Mouse (Mus musculus): ENCODE results near the gene Prr15l. TPM values are rescaled to one million over a fixed set of nuclear protein-coding genes. Genes with fewer than 3 reads are reported as not detected.

Gene Prr15l
- not detected in 2 replicates for polyA plus RNA-seq (2021; fragmentation: Nextera tagmentation)
- long read RNA-seq, experiment 1 = 0 reads
- long read RNA-seq, experiment 2, partial matches to known transcripts = 0 of 1 reads
- long read RNA-seq, experiment 2, other reads (novel, unspliced or antisense) = 0 of 1 reads

GRCm38 (mm10) chr11:96928088-96928487, at the start of gene Prr15l:
Gene Prr15l, plus strand, starts transcription at chr11:96928104.

GRCm38 (mm10) chr11:96916044-96916884, 11.6 kb upstream of the Prr15l start, which contains the start of gene Cdk5rap3:
Gene Cdk5rap3, minus strand, starts transcription at chr11:96916496.

GRCm38 (mm10) chr11:96943746-96944304, 15.9 kb downstream of the Prr15l start, which contains the start of gene Pnpo:
Gene Pnpo, minus strand, starts transcription at chr11:96943986.

GRCm38 (mm10) chr11:96982859-96983258, 55.0 kb downstream of the Prr15l start, which contains the start of gene Sp2:
Gene Sp2, minus strand, starts transcription at chr11:96982959.

Other genes with a start within 250 kb of the Prr15l start
- 14.0 and 14.9 TPM in 2 replicates for gene Snx11, start 150.5 kb upstream of the Prr15l start, polyA plus RNA-seq (2021; fragmentation: Nextera tagmentation)
- 34.5 and 35.6 TPM in 2 replicates for gene Cbx1, start 139.0 kb upstream of the Prr15l start, polyA plus RNA-seq (2021; fragmentation: Nextera tagmentation)
- gene Nfe2l1, start 98.1 kb upstream of the Prr15l start, polyA plus RNA-seq (2021; fragmentation: Nextera tagmentation) = 41.6 and 48.6 TPM in 2 replicates
- gene Copz2, start 78.2 kb upstream of the Prr15l start, polyA plus RNA-seq (2021; fragmentation: Nextera tagmentation) = 22.8 and 27.5 TPM in 2 replicates
- 43.7 and 49.2 TPM in 2 replicates for gene Cdk5rap3, start 11.6 kb upstream of the Prr15l start, polyA plus RNA-seq (2021; fragmentation: Nextera tagmentation)
- 27.1 and 30.9 TPM in 2 replicates for gene Pnpo, start 15.9 kb downstream of the Prr15l start, polyA plus RNA-seq (2021; fragmentation: Nextera tagmentation)
- 4.6 and 4.7 TPM in 2 replicates for gene Sp2, start 54.9 kb downstream of the Prr15l start, polyA plus RNA-seq (2021; fragmentation: Nextera tagmentation)
- gene Sp6, start 85.3 kb downstream of the Prr15l start, polyA plus RNA-seq (2021; fragmentation: Nextera tagmentation) = 0.05 TPM in 2 replicates
- gene Scrn2, start 101.8 kb downstream of the Prr15l start, polyA plus RNA-seq (2021; fragmentation: Nextera tagmentation) = 9.1 and 9.2 TPM in 2 replicates
- 1.2 and 1.3 TPM in 2 replicates for gene Lrrc46, start 113.3 kb downstream of the Prr15l start, polyA plus RNA-seq (2021; fragmentation: Nextera tagmentation)
- gene Mrpl10, start 113.5 kb downstream of the Prr15l start, polyA plus RNA-seq (2021; fragmentation: Nextera tagmentation) = 78.5 and 85.7 TPM in 2 replicates
- gene Osbpl7, start 122.5 kb downstream of the Prr15l start, polyA plus RNA-seq (2021; fragmentation: Nextera tagmentation) = 6.1 and 6.3 TPM in 2 replicates
- gene Tbx21, start 187.2 kb downstream of the Prr15l start, polyA plus RNA-seq (2021; fragmentation: Nextera tagmentation) = 0.06 and 0.08 TPM in 2 replicates
- gene Tbkbp1, start 223.4 kb downstream of the Prr15l start, polyA plus RNA-seq (2021; fragmentation: Nextera tagmentation) = 1.4 and 2.1 TPM in 2 replicates